Comparison of ENCODE assay signal across 8 mouse cellular contexts in the genomic region with DNA sequence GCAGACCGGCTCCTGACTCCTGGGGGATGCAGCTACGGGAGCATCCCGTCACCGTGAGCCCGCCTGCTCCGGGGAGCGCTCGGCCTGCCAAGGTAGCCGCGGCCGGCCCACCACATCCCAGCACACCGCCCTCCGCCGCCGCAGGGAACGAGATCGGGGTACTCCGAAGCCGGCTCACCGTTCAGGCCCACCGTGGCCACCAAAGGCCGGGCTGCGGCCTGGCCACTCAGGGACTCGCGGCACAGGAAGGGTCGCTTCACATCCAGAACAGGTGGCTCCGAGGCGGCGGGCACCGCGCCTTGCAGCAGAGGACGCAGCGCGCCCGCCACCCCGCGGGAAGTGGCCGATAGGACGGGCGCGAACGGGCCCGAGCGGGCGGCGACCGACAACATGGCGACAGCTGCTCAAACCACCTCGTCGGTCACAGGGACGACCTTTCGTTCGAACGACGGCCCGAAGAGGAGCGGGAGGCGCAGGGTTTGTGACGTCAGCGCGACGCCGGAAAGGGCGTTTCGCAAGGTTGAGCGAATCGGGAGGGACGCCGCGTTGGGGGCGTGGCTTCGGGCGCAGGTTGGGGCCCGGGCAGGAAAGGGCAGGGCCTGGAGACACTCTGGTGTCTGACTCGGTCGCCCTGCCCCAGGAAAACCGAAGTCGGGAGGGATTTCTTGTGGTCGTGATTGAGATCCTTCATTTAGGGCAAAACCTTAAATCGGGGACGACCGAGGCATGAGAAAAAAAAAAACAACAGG. TPM values are rescaled to one million over a fixed set of nuclear protein-coding genes. Genes with fewer than 3 reads are reported as not detected.
A peak's percentile ranks its signal among the peaks of the same experiment; 100 is the strongest.
DNase-seq lines count a peak whose midpoint lies in the region; ATAC-seq lines count a peak whose summit lies in the region.

A gene (minus strand): TSS at position 507 of the 749 bp plus-strand sequence.

- H3K36me3 ChIP-seq in hindbrain, embryonic 14.5 days (replicated peaks; ENCODE audit: control insufficient read depth, insufficient read depth) = peaks cover 10% of the 10 kb centered on the region

- peak within 1 kb of the TSS; percentile 94 for H3K4me3 ChIP-seq in hindbrain, embryonic 14.5 days (replicated peaks; ENCODE audit: low read length)

- H3K4me1 ChIP-seq in hindbrain, embryonic 14.5 days (replicated peaks; ENCODE audit: control insufficient read depth, insufficient read depth, low read length) = peaks cover 17% of the 10 kb centered on the region

- peak; percentile 95 for DNase-seq in R1 (ENCODE audit: low read depth, low spot score)
- peak; percentile 99 to 100 for DNase-seq in cerebellum, postnatal 25 days
- peak; percentile 92 to 96 for DNase-seq in frontal cortex, postnatal 25 days (ENCODE audit: low spot score in 2 of 2)
- peak; percentile 99 for DNase-seq in hindbrain, embryonic 14.5 days (ENCODE audit: low spot score)
- peak; percentile 96 to 97 for DNase-seq in layer of hippocampus, postnatal 36 days
- peak; percentile 98 for DNase-seq in lung, postnatal 36 days
- DNase-seq in retina, postnatal 1 day = peak; percentile 98
- peak; percentile 96 for DNase-seq in urinary bladder, adult 18-20 months (ENCODE audit: low spot score in 2 of 2)

- WGBS in hindbrain, embryonic 14.5 days = under 1% methylated on average over 82 of the region's 82 CpGs

- no peaks in the 10 kb centered on the region for H3K9me3 ChIP-seq in hindbrain, embryonic 14.5 days (ENCODE audit: control insufficient read depth, low read length)

- peak within 1 kb of the TSS; percentile 82 for H3K27ac ChIP-seq in hindbrain, embryonic 14.5 days

- peak within 1 kb of the TSS; percentile 96 for H3K9ac ChIP-seq in hindbrain, embryonic 14.5 days

- ATAC-seq in hindbrain, embryonic 14.5 days (ENCODE audit: low FRiP score) = peak; percentile 100

- no peaks in the 10 kb centered on the region for H3K27me3 ChIP-seq in hindbrain, embryonic 14.5 days (ENCODE audit: control insufficient read depth, insufficient read depth, low read length)

- H3K4me2 ChIP-seq in hindbrain, embryonic 14.5 days (replicated peaks) = peak within 1 kb of the TSS; percentile 90

RNA-seq across cellular contexts. Expression of the gene that starts here (rescaled TPM):
- polyA plus RNA-seq in hindbrain, embryonic 14.5 days (2014; fragmentation: Nextera tagmentation; extraction: Ambion mirVana) = 312 and 319 TPM in 2 replicates
- 100 to 1,000 TPM; 151 to 171 TPM for total RNA-seq in layer of hippocampus, postnatal 36 days (2021)

Comparison
In these comparisons a context has a peak if more than half of its experiments do, and no peak if none do; other contexts are left out.
1. Peak in every context shown above with its lines: DNase-seq, ATAC-seq, H3K4me3 ChIP-seq and H3K27ac ChIP-seq.